Mouse (Mus musculus) CD4-positive helper T cell, adult 2 months (primary cell): Measurements from ENCODE around the gene Ccdc61.

Experiments
- DNase-seq: peaks from one replicate; pipeline ENCODE4 v3.0.0-alpha.2; 2012; ENCODE audit warnings: low read depth, missing footprints, low spot score

Gene Ccdc61

GRCm38 (mm10) chr7:18858310-18858916 is 51.8 kb downstream of the Ccdc61 start:
- no peak for DNase-seq

- DNase-seq, result no peak
These were observed 61.8 kb downstream of the Ccdc61 start for GRCm38 (mm10) chr7:18848395-18848794.

- DNase-seq, result no peak
These were observed 65.4 kb downstream of the Ccdc61 start for GRCm38 (mm10) chr7:18844811-18845210.

GRCm38 (mm10) chr7:18841174-18841567 is 69.0 kb downstream of the Ccdc61 start:
- no peak for DNase-seq
